Mouse (Mus musculus) lung, embryonic 14.5 days (tissue): ENCODE measurements around the gene Ntf3. TPM values are rescaled to one million over a fixed set of nuclear protein-coding genes. Genes with fewer than 3 reads are reported as not detected.

Source experiments
- ATAC-seq: fragments of 200-750 bp; cut with Nextera tagmentation; 2 replicates; pipeline ENCODE4 v1.8.0; 2017; ENCODE audit warnings: mild to moderate bottlenecking, moderate TSS enrichment, moderate library complexity; ENCODE audit not compliant: insufficient read depth
- DNase-seq: peaks from one replicate; pipeline ENCODE4 v3.0.0-alpha.2; 2015
- H3K27ac ChIP-seq: fragments of 300-500 bp; sonication (generic); 2 replicates; pipeline ENCODE4 v1.5.1; 2014; ENCODE audit warnings: low read depth, mild to moderate bottlenecking, moderate library complexity
- H3K27me3 ChIP-seq: fragments of 300-500 bp; sonication (generic); 2 replicates; pipeline ENCODE4 v1.6.1; 2014; ENCODE audit warnings: low read length, control low read depth; ENCODE audit not compliant: insufficient read depth
- H3K36me3 ChIP-seq: fragments of 300-500 bp; sonication (generic); 2 replicates; pipeline ENCODE4 v1.6.1; 2014; ENCODE audit warnings: control low read depth; ENCODE audit not compliant: insufficient read depth
- H3K4me1 ChIP-seq: fragments of 300-500 bp; sonication (generic); 2 replicates; pipeline ENCODE4 v1.6.1; 2014; ENCODE audit warnings: antibody characterized with exemption, control low read depth; ENCODE audit not compliant: insufficient read depth
- H3K4me2 ChIP-seq: fragments of 300-500 bp; sonication (generic); 2 replicates; pipeline ENCODE4 v1.6.1; 2014; ENCODE audit warnings: mild to moderate bottlenecking
- H3K4me3 ChIP-seq: fragments of 300-500 bp; sonication (generic); 2 replicates; pipeline ENCODE4 v1.5.1; 2014; ENCODE audit warnings: low read depth, low read length
- H3K9ac ChIP-seq: fragments of 300-500 bp; sonication (generic); 2 replicates; pipeline ENCODE4 v1.6.1; 2014
- H3K9me3 ChIP-seq: fragments of 300-500 bp; sonication (generic); 2 replicates; pipeline ENCODE4 v1.6.1; 2016; ENCODE audit warnings: low read depth, low read length, control low read depth
- CTCF ChIP-seq: IDR thresholded peaks from 2 replicates; pipeline ENCODE4 v1.5.1; 2016; ENCODE audit warnings: antibody characterized with exemption, low read depth
- WGBS: fragments of 180-500 bp; shearing (Covaris S2); extraction: QIAGEN DNeasy Blood & Tissue Kit; methylation state at CpG from one replicate; pipeline ENCODE4 v1.1.7; 2014; 5-methylcytosine and 5-hydroxymethylcytosine counted together
- polyA plus RNA-seq: library from polyadenylated mRNA; unstranded; fragments of >200 nt; fragmentation: Nextera tagmentation; extraction: Ambion mirVana; gene quantifications from 2 replicates; pipeline ENCODE4 v1.2.1, GENCODE M21; 2014

Gene Ntf3
- polyA plus RNA-seq, 1 experiment from 2014 or later = 4.3 TPM

DNA sequence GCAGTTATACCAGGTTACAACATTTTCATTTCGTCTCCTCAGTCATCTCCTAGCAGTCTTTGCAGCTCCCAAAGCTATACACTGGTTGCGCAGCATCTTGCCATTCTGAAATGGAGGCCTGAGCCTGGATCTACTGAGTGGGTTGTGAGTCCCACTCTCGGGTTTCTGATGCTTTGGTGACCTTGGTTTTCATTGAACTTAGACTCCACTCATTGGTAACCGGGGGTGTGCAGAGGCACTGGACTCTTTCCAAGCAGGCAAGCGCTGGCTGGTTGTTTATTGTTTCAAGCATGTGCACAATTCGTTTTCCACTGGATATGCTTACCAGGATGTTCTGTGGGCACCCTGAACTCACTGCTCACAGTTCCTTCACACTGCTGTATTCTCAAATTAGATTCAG, 71.7 kb downstream of the Ntf3 start:
- Histone ChIP-seq H3K4me3 (no peak overlapping the region), H3K4me1 (no peaks in the 10 kb centered on the region), H3K4me2 (no peak overlapping the region), H3K27ac (no peak overlapping the region), H3K27me3 (no peaks in the 10 kb centered on the region), H3K9me3 (no peaks in the 10 kb centered on the region), H3K36me3 (no peaks in the 10 kb centered on the region), H3K9ac (no peak overlapping the region)
- 62% methylated on average over 6 of the region's 6 CpGs for WGBS
- DNase-seq (no peak), ATAC-seq (no peak)
- no peak for TF ChIP-seq CTCF

DNA sequence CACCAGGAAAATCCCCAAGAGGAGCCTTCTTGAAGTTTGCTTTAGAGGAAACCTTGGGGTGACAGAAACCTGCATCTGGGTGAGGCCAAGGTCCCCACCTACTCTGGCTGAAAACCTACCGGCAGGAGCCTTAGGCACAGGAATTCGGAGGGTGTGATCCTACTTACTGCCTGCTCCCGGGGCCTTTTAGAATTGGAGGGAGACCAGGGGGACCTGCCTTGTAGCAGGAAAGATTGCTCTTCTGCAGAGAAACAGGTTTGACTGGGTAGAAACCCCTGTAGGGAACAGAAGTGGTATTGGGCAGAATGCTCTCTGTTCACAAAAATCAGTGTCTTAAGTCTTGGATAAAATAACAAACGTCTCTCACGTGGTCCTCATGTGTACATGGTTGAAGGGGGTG, 74.7 kb downstream of the Ntf3 start:
- no peak overlapping the region for H3K4me2 ChIP-seq
- ATAC-seq = no peak
- WGBS = 42% methylated on average over 5 of the region's 5 CpGs

DNA sequence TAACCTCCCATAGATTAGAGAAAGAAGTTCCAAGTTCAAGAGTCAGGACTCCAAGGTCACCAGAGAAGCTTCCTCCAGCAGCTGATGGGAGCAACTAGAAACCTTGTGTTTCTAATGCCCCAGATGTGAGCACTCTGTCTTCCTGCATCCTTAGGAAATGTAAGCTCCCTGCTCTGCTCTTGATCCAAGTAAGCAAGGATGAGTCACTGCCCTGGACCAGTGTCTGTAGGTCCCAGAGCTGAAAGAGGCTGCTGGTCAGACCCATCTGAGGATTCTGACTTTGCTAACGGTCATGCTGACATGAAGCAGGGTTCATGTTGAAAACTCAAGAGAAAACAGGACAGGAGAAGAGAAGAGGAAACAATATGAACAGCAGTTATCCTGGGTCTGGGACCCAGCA, 76.6 kb downstream of the Ntf3 start:
- H3K4me2 ChIP-seq = no peak overlapping the region
- no peak for DNase-seq

More for the DNA sequence above, 74.7 kb downstream of the Ntf3 start:
- no peak overlapping the region for H3K27ac ChIP-seq
- H3K4me3 ChIP-seq = no peak overlapping the region
- TF ChIP-seq CTCF = no peak
- H3K36me3 ChIP-seq = no peaks in the 10 kb centered on the region
- no peaks in the 10 kb centered on the region for H3K9me3 ChIP-seq
- no peaks in the 10 kb centered on the region for H3K4me1 ChIP-seq
- H3K9ac ChIP-seq = no peak overlapping the region
- H3K27me3 ChIP-seq = no peaks in the 10 kb centered on the region
- DNase-seq = no peak

GRCm38 (mm10) chr6:126088489-126089265, 78.0 kb downstream of the Ntf3 start:
- Histone ChIP-seq H3K9me3 (no peaks in the 10 kb centered on the region), H3K4me3 (no peak overlapping the region), H3K4me1 (no peaks in the 10 kb centered on the region), H3K27ac (no peak overlapping the region), H3K36me3 (no peaks in the 10 kb centered on the region), H3K9ac (no peak overlapping the region), H3K4me2 (no peak overlapping the region), H3K27me3 (no peaks in the 10 kb centered on the region)
- no peak for TF ChIP-seq CTCF
- no peak for DNase-seq
- no peak for ATAC-seq
- WGBS = 89% methylated on average over 12 of the region's 12 CpGs

More for the DNA sequence above, 76.6 kb downstream of the Ntf3 start:
- WGBS = 88% methylated on average over 1 of the region's 1 CpGs
- Histone ChIP-seq H3K4me1 (no peaks in the 10 kb centered on the region), H3K27me3 (no peaks in the 10 kb centered on the region), H3K9ac (no peak overlapping the region), H3K36me3 (no peaks in the 10 kb centered on the region), H3K27ac (no peak overlapping the region), H3K9me3 (no peaks in the 10 kb centered on the region), H3K4me3 (no peak overlapping the region)
- no peak for ATAC-seq
- no peak for TF ChIP-seq CTCF

- no peaks in the 10 kb centered on the region for H3K27me3 ChIP-seq
- H3K4me3 ChIP-seq = no peak overlapping the region
- H3K9me3 ChIP-seq = no peaks in the 10 kb centered on the region
- no peak overlapping the region for H3K27ac ChIP-seq
- H3K4me1 ChIP-seq = no peaks in the 10 kb centered on the region
- no peak for TF ChIP-seq CTCF
- no peak overlapping the region for H3K9ac ChIP-seq
- no peaks in the 10 kb centered on the region for H3K36me3 ChIP-seq
- no peak overlapping the region for H3K4me2 ChIP-seq
- DNase-seq = peak; percentile 13
- ATAC-seq = peak; percentile 54; the same call in 1 of the 2 replicates
- 46% methylated on average over 3 of the region's 3 CpGs for WGBS
Measured at GRCm38 (mm10) chr6:126086321-126086950, 80.3 kb downstream of the Ntf3 start.

GRCm38 (mm10) chr6:126080531-126080930, 86.2 kb downstream of the Ntf3 start:
- 75% methylated on average over 3 of the region's 3 CpGs for WGBS
- TF ChIP-seq CTCF = no peak

GRCm38 (mm10) chr6:126057706-126058105, 109.0 kb downstream of the Ntf3 start:
- H3K9ac ChIP-seq = no peak overlapping the region
- TF ChIP-seq CTCF = no peak
- no peaks in the 10 kb centered on the region for H3K9me3 ChIP-seq
- no peak overlapping the region for H3K4me3 ChIP-seq
- peak; percentile 5 for DNase-seq
- H3K4me1 ChIP-seq = no peaks in the 10 kb centered on the region
- no peak for ATAC-seq
- no peak overlapping the region for H3K27ac ChIP-seq
- WGBS = 79% methylated on average over 3 of the region's 3 CpGs
- no peaks in the 10 kb centered on the region for H3K36me3 ChIP-seq
- H3K4me2 ChIP-seq = no peak overlapping the region
- H3K27me3 ChIP-seq = no peaks in the 10 kb centered on the region

More at GRCm38 (mm10) chr6:126080531-126080930, 86.2 kb downstream of the Ntf3 start:
- no peaks in the 10 kb centered on the region for H3K27me3 ChIP-seq
- H3K4me1 ChIP-seq = no peaks in the 10 kb centered on the region
- H3K27ac ChIP-seq = no peak overlapping the region
- no peaks in the 10 kb centered on the region for H3K36me3 ChIP-seq
- DNase-seq (no peak), ATAC-seq (no peak)
- no peak overlapping the region for H3K9ac ChIP-seq
- H3K4me2 ChIP-seq = no peak overlapping the region
- H3K9me3 ChIP-seq = no peaks in the 10 kb centered on the region
- no peak overlapping the region for H3K4me3 ChIP-seq
